Mouse (Mus musculus) embryonic facial prominence, embryonic 11.5 days (tissue): ENCODE measurements around the gene Prkca. TPM values are rescaled to one million over a fixed set of nuclear protein-coding genes. Genes with fewer than 3 reads are reported as not detected.

Experiments used
- ATAC-seq: fragments of 200-750 bp; cut with Nextera tagmentation; replicated peaks from 2 replicates; pipeline ENCODE4 v1.8.0; 2017; ENCODE audit warnings: low read depth; ENCODE audit not compliant: insufficient number of reproducible peaks, low FRiP score, low TSS enrichment
- DNase-seq: peaks from one replicate; pipeline ENCODE4 v3.0.0-alpha.2; 2015; ENCODE audit warnings: low spot score
- H3K27ac ChIP-seq: fragments of 300-500 bp; sonication (generic); replicated peaks from 2 replicates; pipeline ENCODE4 v1.5.1; 2014; ENCODE audit warnings: mild to moderate bottlenecking, low read depth, low read length, control low read depth
- H3K27me3 ChIP-seq: fragments of 300-500 bp; sonication (generic); 2 replicates; pipeline ENCODE4 v1.6.1; 2014; ENCODE audit warnings: mild to moderate bottlenecking, low read length, moderate library complexity, mixed read lengths; ENCODE audit not compliant: control insufficient read depth, insufficient read depth
- H3K36me3 ChIP-seq: fragments of 300-500 bp; sonication (generic); replicated peaks from 2 replicates; pipeline ENCODE4 v1.6.1; 2014; ENCODE audit warnings: low read depth, mild to moderate bottlenecking, low read length, moderate library complexity, mixed read lengths; ENCODE audit not compliant: control insufficient read depth, insufficient read depth
- H3K4me1 ChIP-seq: fragments of 300-500 bp; sonication (generic); 2 replicates; pipeline ENCODE4 v1.6.1; 2014; ENCODE audit warnings: low read length, mixed read lengths; ENCODE audit not compliant: control insufficient read depth, insufficient read depth
- H3K4me2 ChIP-seq: fragments of 300-500 bp; sonication (generic); 2 replicates; pipeline ENCODE4 v1.6.1; 2014; ENCODE audit warnings: low read depth, mild to moderate bottlenecking, control low read depth, low read length, moderate library complexity
- H3K4me3 ChIP-seq: fragments of 300-500 bp; sonication (generic); 2 replicates; pipeline ENCODE4 v1.5.1; 2014; ENCODE audit warnings: low read depth, low read length, control low read depth
- H3K9ac ChIP-seq: fragments of 300-500 bp; sonication (generic); replicated peaks from 2 replicates; pipeline ENCODE4 v1.6.1; 2014; ENCODE audit warnings: mild to moderate bottlenecking, control low read depth, low read length
- H3K9me3 ChIP-seq: fragments of 300-500 bp; sonication (generic); replicated peaks from 2 replicates; pipeline ENCODE4 v1.6.1; 2016; ENCODE audit warnings: mild to moderate bottlenecking, low read length, inconsistent platforms, mixed read lengths; ENCODE audit not compliant: control insufficient read depth
- WGBS: fragments of 180-500 bp; shearing (Covaris S2); extraction: QIAGEN DNeasy Blood & Tissue Kit; methylation state at CpG from one replicate; pipeline ENCODE4 v1.1.7; 2014; 5-methylcytosine and 5-hydroxymethylcytosine counted together
- polyA plus RNA-seq: library from polyadenylated mRNA; unstranded; fragments of >200 nt; fragmentation: Nextera tagmentation; extraction: Ambion mirVana; gene quantifications from 2 replicates; pipeline ENCODE4 v1.2.1, GENCODE M21; 2014

Gene Prkca
- polyA plus RNA-seq, 1 experiment from 2014 or later, result 7.4 TPM

DNA sequence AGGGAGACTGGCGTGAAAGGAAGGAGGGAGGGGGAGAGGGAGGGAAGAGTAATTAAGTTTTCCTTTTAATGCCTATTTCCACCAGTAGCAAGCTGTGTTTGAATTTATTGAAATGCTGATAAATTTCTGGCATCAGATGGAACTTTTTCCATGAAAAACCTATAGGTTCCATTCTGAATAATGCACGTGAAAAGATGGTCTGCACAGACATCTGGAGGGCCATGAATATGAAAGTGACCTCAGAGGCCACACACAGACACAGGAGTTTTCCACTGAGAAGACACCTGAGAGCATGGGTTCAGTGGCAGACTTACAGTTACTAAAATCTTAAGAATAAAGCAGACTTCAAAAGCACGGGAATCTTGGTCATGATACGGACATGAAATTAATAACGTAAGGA, 54.5 kb downstream of the Prkca start:
- Histone ChIP-seq H3K4me1 (no peaks in the 10 kb centered on the region), H3K9ac (no peak overlapping the region), H3K4me3 (no peak overlapping the region), H3K4me2 (no peak overlapping the region), H3K36me3 (no peaks in the 10 kb centered on the region), H3K27ac (no peak overlapping the region), H3K27me3 (no peaks in the 10 kb centered on the region), H3K9me3 (no peaks in the 10 kb centered on the region)
- no peak for DNase-seq
- no peak for ATAC-seq
- WGBS, result 85% methylated on average over 5 of the region's 5 CpGs

DNA sequence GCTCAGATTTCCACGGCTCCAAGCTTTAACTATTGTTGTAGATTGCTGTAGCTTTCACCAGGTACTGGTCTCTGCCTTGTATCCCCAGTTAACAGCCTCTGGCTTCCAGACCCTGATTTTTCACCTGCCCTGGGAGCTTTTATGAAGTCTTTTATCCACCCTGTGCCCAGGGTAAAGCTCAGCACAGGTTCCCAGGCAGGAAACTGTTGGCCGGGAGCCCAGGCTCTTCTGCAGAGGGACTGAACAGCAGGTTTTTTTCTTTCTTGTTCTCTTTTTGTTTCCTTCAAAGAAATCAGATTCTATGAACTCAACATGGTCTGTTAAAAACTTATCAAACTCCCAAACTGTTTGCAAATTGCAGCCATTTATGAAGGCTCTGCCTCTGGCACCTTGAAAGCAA, 56.4 kb downstream of the Prkca start:
- Histone ChIP-seq H3K9me3 (no peaks in the 10 kb centered on the region), H3K4me3 (no peak overlapping the region), H3K4me1 (no peaks in the 10 kb centered on the region), H3K27ac (no peak overlapping the region), H3K4me2 (no peak overlapping the region), H3K9ac (no peak overlapping the region), H3K36me3 (no peaks in the 10 kb centered on the region), H3K27me3 (no peaks in the 10 kb centered on the region)
- 54% methylated on average over 2 of the region's 2 CpGs for WGBS
- DNase-seq (no peak), ATAC-seq (no peak)

GRCm38 (mm10) chr11:108285046-108285445, 58.7 kb downstream of the Prkca start:
- Histone ChIP-seq H3K4me1 (no peaks in the 10 kb centered on the region), H3K9me3 (no peaks in the 10 kb centered on the region), H3K4me3 (no peak overlapping the region), H3K27ac (no peak overlapping the region), H3K36me3 (no peaks in the 10 kb centered on the region), H3K9ac (no peak overlapping the region), H3K4me2 (no peak overlapping the region), H3K27me3 (no peaks in the 10 kb centered on the region)
- WGBS, result 40% methylated on average over 5 of the region's 5 CpGs
- no peak for DNase-seq
- no peak for ATAC-seq

DNA sequence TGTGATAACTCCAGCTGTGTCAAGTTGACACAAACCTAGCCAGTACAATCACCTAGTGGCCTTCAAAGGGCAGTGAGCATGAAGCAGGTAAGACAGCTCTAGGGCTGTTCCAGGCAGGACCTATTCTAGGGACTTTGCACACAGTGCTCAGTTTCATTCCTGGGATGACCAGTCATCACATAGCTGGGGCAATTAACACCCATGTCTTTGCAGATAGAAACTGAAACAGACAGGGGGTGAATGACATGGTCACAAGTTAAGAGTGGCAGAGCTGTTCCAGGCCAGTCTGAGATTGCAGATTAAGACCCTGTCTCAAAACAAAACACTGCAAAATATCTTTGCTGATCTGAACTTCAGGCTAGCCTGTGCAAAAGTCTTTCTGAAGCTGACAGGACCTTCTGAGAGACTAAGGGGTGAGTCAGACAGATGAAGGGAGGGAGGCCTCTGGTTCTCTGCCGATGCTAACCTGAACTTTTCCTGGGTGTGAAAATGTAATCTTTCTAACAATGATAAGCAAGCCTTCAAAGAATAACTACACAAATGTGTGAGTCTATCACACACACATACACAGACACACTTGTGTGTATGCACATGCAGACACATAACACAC, 60.8 kb downstream of the Prkca start:
- H3K4me3 ChIP-seq, result no peak overlapping the region
- no peaks in the 10 kb centered on the region for H3K36me3 ChIP-seq
- no peaks in the 10 kb centered on the region for H3K4me1 ChIP-seq
- H3K4me2 ChIP-seq, result no peak overlapping the region
- no peaks in the 10 kb centered on the region for H3K9me3 ChIP-seq
- no peak overlapping the region for H3K27ac ChIP-seq
- ATAC-seq (no peak), DNase-seq (no peak)
- H3K9ac ChIP-seq, result no peak overlapping the region
- 57% methylated on average over 1 of the region's 1 CpGs for WGBS
- no peaks in the 10 kb centered on the region for H3K27me3 ChIP-seq

- no peaks in the 10 kb centered on the region for H3K9me3 ChIP-seq
- H3K9ac ChIP-seq, result no peak overlapping the region
- H3K27me3 ChIP-seq, result no peaks in the 10 kb centered on the region
- no peaks in the 10 kb centered on the region for H3K36me3 ChIP-seq
- no peak overlapping the region for H3K4me3 ChIP-seq
- no peak overlapping the region for H3K27ac ChIP-seq
- H3K4me1 ChIP-seq, result no peaks in the 10 kb centered on the region
- ATAC-seq, result peak; percentile 80; the same call in 1 of the 2 replicates
- DNase-seq, result peak; percentile 10
- 80% methylated on average over 1 of the region's 1 CpGs for WGBS
- no peak overlapping the region for H3K4me2 ChIP-seq
These were observed 63.9 kb downstream of the Prkca start for GRCm38 (mm10) chr11:108279748-108280373.

DNA sequence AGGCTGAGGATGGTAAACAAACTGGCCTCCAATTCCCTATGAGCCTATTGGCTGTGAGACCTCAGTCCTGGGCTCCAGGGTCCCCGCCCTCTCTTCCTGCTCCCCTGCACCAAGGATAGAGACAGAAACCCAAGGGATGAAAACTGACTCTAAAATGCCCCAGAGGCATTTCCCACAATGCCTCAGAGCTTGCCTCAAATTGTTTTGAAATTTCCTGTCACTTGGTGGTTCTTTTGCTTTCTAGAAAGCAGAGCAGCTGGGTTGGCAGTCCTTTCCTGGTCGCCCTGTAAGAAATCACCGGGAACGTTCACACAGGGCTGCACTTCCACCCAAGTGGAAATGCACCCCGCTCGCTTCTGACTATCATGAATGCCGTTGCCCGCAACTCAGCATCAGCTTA, 66.6 kb downstream of the Prkca start:
- Histone ChIP-seq H3K27me3 (no peaks in the 10 kb centered on the region), H3K27ac (no peak overlapping the region), H3K9me3 (no peaks in the 10 kb centered on the region), H3K4me1 (no peaks in the 10 kb centered on the region), H3K36me3 (no peaks in the 10 kb centered on the region), H3K4me2 (no peak overlapping the region), H3K4me3 (no peak overlapping the region), H3K9ac (no peak overlapping the region)
- ATAC-seq (no peak), DNase-seq (no peak)
- WGBS, result 80% methylated on average over 8 of the region's 8 CpGs

DNA sequence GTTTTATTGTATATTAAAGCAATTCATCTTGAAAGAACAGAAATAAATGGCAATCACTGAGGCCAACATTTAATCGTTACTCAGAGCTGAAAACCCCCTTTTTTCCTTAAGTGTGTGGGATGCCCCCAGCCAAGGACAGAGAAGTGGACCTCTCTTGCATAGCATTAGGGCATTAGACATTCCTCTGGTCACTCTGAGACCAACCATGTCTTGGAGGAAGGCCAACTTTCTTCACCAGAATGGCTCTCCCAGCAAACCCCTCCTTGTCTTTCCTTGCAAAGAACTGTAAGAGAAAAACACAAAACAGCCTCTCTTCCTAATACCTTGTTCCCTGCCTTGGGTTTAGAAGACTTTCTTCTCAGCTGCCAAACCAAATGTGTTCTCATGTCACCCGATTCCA, 67.6 kb downstream of the Prkca start:
- no peak for DNase-seq
- H3K4me2 ChIP-seq, result no peak overlapping the region
- H3K9me3 ChIP-seq, result no peaks in the 10 kb centered on the region
- WGBS, result 79% methylated on average over 2 of the region's 2 CpGs
- no peaks in the 10 kb centered on the region for H3K36me3 ChIP-seq
- H3K27me3 ChIP-seq, result no peaks in the 10 kb centered on the region
- no peak overlapping the region for H3K27ac ChIP-seq
- H3K4me1 ChIP-seq, result 0 out of 2 replicates have a peak, but pooled peaks cover 2% of the 10 kb centered on the region
- no peak overlapping the region for H3K4me3 ChIP-seq
- H3K9ac ChIP-seq, result no peak overlapping the region
- no peak for ATAC-seq

DNA sequence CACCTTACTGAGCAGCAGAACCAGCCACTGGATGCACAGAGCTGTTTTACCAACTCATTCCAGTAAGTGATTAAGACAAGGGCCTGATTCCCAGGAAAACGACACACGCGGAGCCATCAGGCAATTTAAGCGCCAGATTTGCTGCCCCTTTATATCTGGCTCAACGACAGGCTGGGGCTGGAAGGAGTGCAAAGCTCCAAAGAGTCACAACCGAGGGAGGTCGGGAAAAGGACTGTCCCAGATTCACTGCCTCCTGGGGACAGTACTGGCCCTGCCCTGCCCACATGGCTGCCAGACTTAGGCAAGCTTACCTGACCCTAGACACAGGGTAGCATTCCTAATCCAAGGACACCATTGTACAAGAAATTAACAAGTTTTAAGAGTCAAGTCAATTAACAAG, 69.7 kb downstream of the Prkca start:
- Histone ChIP-seq H3K4me3 (no peak overlapping the region), H3K27ac (no peak overlapping the region), H3K9ac (no peak overlapping the region), H3K9me3 (no peaks in the 10 kb centered on the region), H3K4me1 (0 out of 2 replicates have a peak, but pooled peaks cover 2% of the 10 kb centered on the region), H3K36me3 (no peaks in the 10 kb centered on the region), H3K27me3 (no peaks in the 10 kb centered on the region), H3K4me2 (no peak overlapping the region)
- ATAC-seq (no peak), DNase-seq (no peak)
- WGBS, result 50% methylated on average over 7 of the region's 7 CpGs
